Comparison of ENCODE assay signal across 8 mouse cellular contexts in the genomic region with DNA sequence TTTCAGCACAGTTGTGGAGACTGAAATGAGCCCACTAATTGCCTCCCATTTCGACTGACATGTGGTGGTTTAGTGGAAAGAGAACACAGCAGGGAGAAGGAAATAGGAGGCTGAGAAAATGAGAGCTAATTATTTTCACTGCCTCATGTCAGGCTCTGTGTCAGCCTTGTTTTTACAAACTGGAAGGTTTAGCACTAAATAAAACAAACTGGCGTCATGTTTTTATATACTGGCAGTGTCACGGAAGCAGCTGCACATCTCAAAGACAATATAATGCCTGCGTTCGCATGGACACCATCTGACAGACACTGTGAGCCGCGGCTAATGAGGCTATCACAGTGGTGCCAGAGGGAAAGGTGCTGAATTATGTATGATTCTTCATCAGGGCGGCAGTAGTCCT. TPM values are rescaled to one million over a fixed set of nuclear protein-coding genes. Genes with fewer than 3 reads are reported as not detected.
DNase-seq lines count a peak whose midpoint lies in the region; ATAC-seq and TF ChIP-seq lines count a peak whose summit lies in the region.
"Had no signal": no experiment of that assay in that cellular context is flagged by ENCODE, and none has a peak within 500 bp of the region (broad histone marks: within the 10 kb centered on the region; RNA-seq: fewer than 3 reads in every experiment).

No protein-coding gene starts in this region.

- H3K4me2 ChIP-seq in hindbrain, embryonic 16.5 days (ENCODE audit: low read length) = peak overlapping the region; percentile 58
- H3K4me2 ChIP-seq in midbrain, embryonic 16.5 days (ENCODE audit: low read length) = peak overlapping the region; percentile 49
- H3K4me2 ChIP-seq in kidney, embryonic 14.5 days (replicated peaks; ENCODE audit: low read depth, low read length) = no peak overlapping the region

- no peak overlapping the region for H3K27ac ChIP-seq in embryonic facial prominence, embryonic 10.5 days (replicated peaks)
- H3K27ac ChIP-seq in hindbrain, embryonic 16.5 days (ENCODE audit: low read depth, low read length) = peak overlapping the region; percentile 34; the same call in 1 of the 2 replicates
- peak overlapping the region; percentile 56 for H3K27ac ChIP-seq in midbrain, embryonic 16.5 days (ENCODE audit: low read length)
- H3K27ac ChIP-seq in kidney, adult 2 months (ENCODE audit: insufficient read depth, low read depth, low read length) = no peak overlapping the region
- no peak overlapping the region for H3K27ac ChIP-seq in kidney, embryonic 14.5 days (ENCODE audit: low read depth, low read length)

- peak; percentile 98 for DNase-seq in brain, embryonic 14.5 days (ENCODE audit: low read depth)
- peak; percentile 23 for DNase-seq in embryonic facial prominence, embryonic 10.5 days (ENCODE audit: low spot score)
- no peak for DNase-seq in ovary, postnatal 14 days (ENCODE audit: low spot score)
- DNase-seq in kidney, adult 2 months = no peak

- peak overlapping the region; percentile 47; the same call in 1 of the 2 replicates for H3K9ac ChIP-seq in hindbrain, embryonic 16.5 days (ENCODE audit: low read depth, low read length)
- H3K9ac ChIP-seq in midbrain, embryonic 16.5 days (ENCODE audit: low read depth, low read length) = peak overlapping the region; percentile 15; the same call in 1 of the 2 replicates
- H3K9ac ChIP-seq in kidney, embryonic 14.5 days (ENCODE audit: low read depth, low read length) = no peak overlapping the region

- peak; percentile 93 for ATAC-seq in hindbrain, embryonic 16.5 days
- peak; percentile 96 for ATAC-seq in midbrain, embryonic 16.5 days
- no peak for ATAC-seq in kidney, embryonic 14.5 days (ENCODE audit: low FRiP score, low TSS enrichment)

- H3K9me3 ChIP-seq in embryonic facial prominence, embryonic 10.5 days = no peaks in the 10 kb centered on the region
- H3K9me3 ChIP-seq in hindbrain, embryonic 16.5 days (ENCODE audit: control insufficient read depth, low read length) = no peaks in the 10 kb centered on the region
- H3K9me3 ChIP-seq in midbrain, embryonic 16.5 days (replicated peaks; ENCODE audit: control insufficient read depth, low read length, poor library complexity, severe bottlenecking) = no peaks in the 10 kb centered on the region
- no peaks in the 10 kb centered on the region for H3K9me3 ChIP-seq in kidney, embryonic 14.5 days (ENCODE audit: control insufficient read depth, low read length)

- peaks cover 14% of the 10 kb centered on the region for H3K27me3 ChIP-seq in embryonic facial prominence, embryonic 10.5 days (replicated peaks; ENCODE audit: low read depth, poor library complexity, severe bottlenecking)
- H3K27me3 ChIP-seq in hindbrain, embryonic 16.5 days (replicated peaks; ENCODE audit: control insufficient read depth, insufficient read depth, low read length) = no peaks in the 10 kb centered on the region
- no peaks in the 10 kb centered on the region for H3K27me3 ChIP-seq in midbrain, embryonic 16.5 days (ENCODE audit: control insufficient read depth, insufficient read depth, low read depth, low read length)
- H3K27me3 ChIP-seq in kidney, adult 2 months (replicated peaks; ENCODE audit: control insufficient read depth, insufficient read depth, low read length) = no peaks in the 10 kb centered on the region
- H3K27me3 ChIP-seq in kidney, embryonic 14.5 days (ENCODE audit: control insufficient read depth, insufficient read depth, low read length) = no peaks in the 10 kb centered on the region

- TF ChIP-seq POLR2A in brain, embryonic 14.5 days (IDR thresholded peaks at IDR 0.05; ENCODE audit: borderline replicate concordance, extremely low read depth, insufficient read depth, insufficient read length, poor library complexity, severe bottlenecking) = no peak
- no peak for TF ChIP-seq POLR2A in kidney, adult 2 months (IDR thresholded peaks at IDR 0.05; ENCODE audit: low read depth, low read length)

- peaks cover 30% of the 10 kb centered on the region for H3K4me1 ChIP-seq in embryonic facial prominence, embryonic 10.5 days
- peaks cover 13% of the 10 kb centered on the region for H3K4me1 ChIP-seq in hindbrain, embryonic 16.5 days (ENCODE audit: control insufficient read depth, insufficient read depth, low read depth, low read length)
- peaks cover 15% of the 10 kb centered on the region for H3K4me1 ChIP-seq in midbrain, embryonic 16.5 days (ENCODE audit: control insufficient read depth, insufficient read depth, low read length)
- H3K4me1 ChIP-seq in kidney, adult 2 months (ENCODE audit: control insufficient read depth, insufficient read depth, low read length) = no peaks in the 10 kb centered on the region
- no peaks in the 10 kb centered on the region for H3K4me1 ChIP-seq in kidney, embryonic 14.5 days (ENCODE audit: control insufficient read depth, insufficient read depth, low read length)

- no peak overlapping the region for H3K4me3 ChIP-seq in embryonic facial prominence, embryonic 10.5 days
- peak overlapping the region; percentile 18; the same call in 1 of the 2 replicates for H3K4me3 ChIP-seq in hindbrain, embryonic 16.5 days (ENCODE audit: low read length)
- peak overlapping the region; percentile 19 for H3K4me3 ChIP-seq in midbrain, embryonic 16.5 days (ENCODE audit: low read depth, low read length)
- no peak overlapping the region for H3K4me3 ChIP-seq in kidney, adult 2 months (ENCODE audit: insufficient read depth, low read depth, low read length)
- H3K4me3 ChIP-seq in kidney, embryonic 14.5 days (ENCODE audit: low read length) = no peak overlapping the region
- H3K4me3 ChIP-seq: erythroblast, embryonic 14.5 days had no signal

- 28% methylated on average over 8 of the region's 8 CpGs for WGBS in embryonic facial prominence, embryonic 10.5 days
- WGBS in hindbrain, embryonic 16.5 days = 5% methylated on average over 8 of the region's 8 CpGs
- 5% methylated on average over 8 of the region's 8 CpGs for whole genome bisulfite sequencing in midbrain, embryonic 16.5 days
- WGBS in kidney, adult 2 months = 62% methylated on average over 8 of the region's 8 CpGs
- 22% methylated on average over 8 of the region's 8 CpGs for WGBS in kidney, embryonic 14.5 days

- no peak for TF ChIP-seq CTCF in brain, embryonic 14.5 days (IDR thresholded peaks at IDR 0.05; ENCODE audit: borderline replicate concordance, extremely low read depth, insufficient read depth, insufficient read length)
- TF ChIP-seq CTCF in kidney, adult 2 months (conservative IDR thresholded peaks at IDR 0.05; ENCODE audit: insufficient read depth, insufficient read length, low read depth, low read length) = no peak

- H3K36me3 ChIP-seq in embryonic facial prominence, embryonic 10.5 days (replicated peaks) = no peaks in the 10 kb centered on the region
- H3K36me3 ChIP-seq in hindbrain, embryonic 16.5 days (ENCODE audit: control insufficient read depth, insufficient read depth, low read length) = no peaks in the 10 kb centered on the region
- H3K36me3 ChIP-seq in midbrain, embryonic 16.5 days (ENCODE audit: control insufficient read depth, insufficient read depth, low read length) = no peaks in the 10 kb centered on the region
- no peaks in the 10 kb centered on the region for H3K36me3 ChIP-seq in kidney, adult 2 months (ENCODE audit: control insufficient read depth, insufficient read depth, low read length)
- H3K36me3 ChIP-seq in kidney, embryonic 14.5 days (ENCODE audit: control insufficient read depth, insufficient read depth, low read length) = no peaks in the 10 kb centered on the region

RNA-seq across cellular contexts. Expression of a gene that starts 49.2 kb away (rescaled TPM):
- polyA plus RNA-seq in brain, embryonic 14.5 days (2012; rRNA removed) = 48.7 and 107 TPM in 2 replicates
- polyA plus RNA-seq in embryonic facial prominence, embryonic 10.5 days (2016; fragmentation: Nextera tagmentation; extraction: Ambion mirVana) = 252 and 257 TPM in 2 replicates
- polyA plus RNA-seq in hindbrain, embryonic 16.5 days (2015; fragmentation: Nextera tagmentation; extraction: Ambion mirVana) = 17.3 and 22.1 TPM in 2 replicates
- 14.2 and 21.5 TPM in 2 replicates for polyA plus RNA-seq in midbrain, embryonic 16.5 days (2015; fragmentation: Nextera tagmentation; extraction: Ambion mirVana)
- 1.4 and 1.7 TPM in 2 replicates for polyA plus RNA-seq in kidney, adult 2 months (2012; rRNA removed)
- polyA plus RNA-seq in kidney, embryonic 14.5 days (2014; fragmentation: Nextera tagmentation; extraction: Ambion mirVana) = 146 and 192 TPM in 2 replicates

Comparison
In these comparisons a context has a peak if more than half of its experiments do, and no peak if none do; other contexts are left out.
1. DNase-seq: peak in brain, embryonic 14.5 days (single experiment) and embryonic facial prominence, embryonic 10.5 days (single experiment); none in ovary, postnatal 14 days (single experiment) and kidney, adult 2 months (single experiment).
2. H3K27ac ChIP-seq: peak in hindbrain, embryonic 16.5 days (single experiment) and midbrain, embryonic 16.5 days (single experiment); none in embryonic facial prominence, embryonic 10.5 days (single experiment), kidney, adult 2 months (single experiment) and kidney, embryonic 14.5 days (single experiment).
3. H3K4me3 ChIP-seq: peak in hindbrain, embryonic 16.5 days (single experiment) and midbrain, embryonic 16.5 days (single experiment); none in embryonic facial prominence, embryonic 10.5 days (single experiment), kidney, adult 2 months (single experiment) and kidney, embryonic 14.5 days (single experiment).